Mouse (Mus musculus) embryonic fibroblast, embryonic 13.5 days (primary cell): ENCODE measurements around the gene Lrrc32.

Experiments
- CTCF ChIP-seq: IDR thresholded peaks from 2 replicates; pipeline ENCODE4 v1.5.1; 2011; ENCODE audit warnings: mild to moderate bottlenecking, control low read depth, low read length, moderate library complexity, borderline replicate concordance; ENCODE audit not compliant: insufficient read depth
- POLR2A ChIP-seq: IDR thresholded peaks from 2 replicates; pipeline ENCODE4 v1.6.1; 2011; ENCODE audit warnings: low read depth, mild to moderate bottlenecking, control low read depth, low read length, moderate library complexity

- TF ChIP-seq POLR2A (no peak), CTCF (no peak)
These were observed 9.8 kb downstream of the Lrrc32 start for GRCm38 (mm10) chr7:98498656-98499560.
